Mouse (Mus musculus) cerebellum, adult 9-11 months (tissue): Measurements from ENCODE around the gene AA986860.

ENCODE experiments used
- DNase-seq: peaks from one replicate; pipeline ENCODE4 v3.0.0; 2022

AA986860 gene

DNA sequence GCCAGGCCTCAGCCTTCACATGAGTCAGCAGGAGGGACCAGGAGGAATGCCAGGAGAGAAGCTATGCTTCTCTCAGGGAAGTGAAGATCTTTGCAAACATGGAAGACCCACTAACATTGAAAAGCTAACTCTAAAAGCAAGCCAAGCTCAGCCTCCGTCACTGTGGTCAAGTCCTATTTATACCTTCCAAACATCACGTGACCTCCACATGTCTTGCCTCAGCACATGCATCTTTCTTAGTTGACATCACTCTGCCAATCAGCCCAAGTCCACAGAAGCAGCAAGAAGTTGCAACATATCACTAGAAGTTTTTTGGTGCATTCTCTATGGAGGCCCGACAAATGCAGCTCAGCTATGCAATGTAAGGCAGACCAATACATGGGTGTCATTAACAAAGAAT lies 48.1 kb downstream of the AA986860 start:
- DNase-seq, result no peak

DNA sequence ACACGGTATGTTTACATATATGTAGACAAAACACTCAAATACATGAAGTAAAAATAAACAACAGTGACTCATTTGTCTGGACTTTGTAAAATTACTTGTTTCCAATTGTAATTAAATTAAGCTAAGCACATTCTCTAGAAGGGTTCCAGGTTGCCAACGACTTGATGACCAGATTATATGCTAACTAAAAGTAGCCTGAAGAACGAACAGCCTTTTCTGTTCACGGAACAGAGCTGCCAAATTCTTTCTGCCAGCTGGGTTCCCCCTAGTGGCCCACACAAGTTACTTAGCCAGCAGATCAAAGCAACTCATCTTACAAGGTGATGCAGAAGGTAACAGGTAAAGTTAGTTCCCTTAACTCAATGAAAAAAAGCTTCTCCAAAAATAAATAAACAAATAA lies 52.3 kb downstream of the AA986860 start:
- DNase-seq, result no peak

DNA sequence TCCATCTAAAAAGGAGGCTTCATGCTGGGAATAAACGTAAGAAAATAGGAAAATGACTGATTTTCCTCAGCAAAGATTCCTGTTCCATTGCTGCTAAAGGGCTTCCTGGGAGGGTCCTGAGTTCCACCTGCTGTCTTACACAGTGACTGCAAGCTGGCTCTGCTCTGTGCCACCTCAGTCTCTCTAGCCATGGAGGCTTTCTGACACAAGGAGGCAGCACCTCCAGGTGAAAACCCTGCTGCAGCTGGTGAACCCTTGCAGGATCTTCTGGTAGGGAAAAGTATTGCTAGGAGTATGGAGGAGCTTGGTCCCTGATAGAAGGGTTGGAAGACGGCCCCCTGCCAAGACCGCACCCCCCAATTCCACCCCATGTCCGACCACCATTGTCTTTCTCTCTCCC lies 55.2 kb downstream of the AA986860 start:
- DNase-seq, result no peak

DNA sequence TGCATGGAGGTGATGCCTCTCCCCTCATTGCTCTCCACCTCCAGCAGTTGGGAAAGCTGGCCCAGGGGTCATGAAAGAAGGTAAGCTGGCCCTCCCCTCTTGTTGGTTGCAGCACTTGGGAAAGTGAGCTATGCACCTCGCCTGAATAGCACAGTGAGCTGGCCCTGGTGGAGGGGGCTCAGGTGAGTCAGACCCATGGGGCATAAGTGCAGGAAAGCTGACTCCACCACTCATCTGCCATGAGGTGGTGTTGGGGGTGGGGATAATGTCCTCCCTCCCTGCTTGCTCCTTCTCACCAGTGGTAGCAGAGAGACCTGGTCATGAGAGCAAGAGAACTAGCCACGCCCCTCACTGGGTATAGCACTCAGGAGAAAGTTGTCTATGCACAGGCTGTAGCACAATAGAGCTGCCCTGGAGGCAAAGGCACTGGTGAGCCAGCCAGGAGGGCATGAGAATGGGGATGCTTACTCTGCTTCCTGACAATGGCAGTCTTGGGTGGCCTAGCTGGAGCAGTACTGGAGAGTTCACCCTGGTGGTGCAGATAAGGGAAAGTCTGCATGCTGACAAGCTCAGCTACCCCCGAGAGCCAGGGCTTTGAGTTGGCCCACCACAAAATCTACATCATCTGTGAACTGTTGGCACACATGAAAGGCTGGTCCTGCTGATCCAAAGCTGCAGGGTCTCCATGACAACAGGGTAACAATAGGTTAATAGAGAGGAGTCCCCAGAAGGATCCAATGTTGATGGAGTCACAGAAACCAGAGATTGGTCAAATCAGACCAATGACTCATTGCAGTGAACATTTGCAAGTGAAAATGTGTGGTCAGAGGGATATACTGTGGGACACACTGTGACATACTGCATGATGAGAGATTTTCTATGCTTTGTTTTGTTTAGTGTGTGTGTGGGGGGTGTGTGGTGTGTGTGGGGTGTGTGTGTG lies 58.0 kb downstream of the AA986860 start:
- no peak for DNase-seq
